Mouse (Mus musculus): ENCODE measurements around the gene Dgkb. TPM values are rescaled to one million over a fixed set of nuclear protein-coding genes. Genes with fewer than 3 reads are reported as not detected.

Gene Dgkb
- polyA plus RNA-seq, 1 experiment: not detected

- TF ChIP-seq GATA1 (IDR thresholded peaks at IDR 0.05; ENCODE audit: borderline replicate concordance, low read length): no peak
- TF ChIP-seq FLI1 (IDR thresholded peaks at IDR 0.05; ENCODE audit: low read length): no peak
- H3K4me1 ChIP-seq: peaks cover 9% of the 10 kb centered on the region
- H3K27me3 ChIP-seq (replicated peaks): peaks cover 12% of the 10 kb centered on the region
- no peak overlapping the region for H3K4me3 ChIP-seq (replicated peaks)
- H3K9me3 ChIP-seq: 0 out of 2 replicates have a peak, but pooled peaks cover 4% of the 10 kb centered on the region
- no peaks in the 10 kb centered on the region for H3K36me3 ChIP-seq (replicated peaks; ENCODE audit: low read length)
Observed at GRCm38 (mm10) chr12:37882796-37883195, 65.3 kb downstream of the Dgkb start.

GRCm38 (mm10) chr12:37883781-37884180 lies 66.3 kb downstream of the Dgkb start:
- Histone ChIP-seq H3K4me1 (peaks cover 9% of the 10 kb centered on the region), H3K9me3 (0 out of 2 replicates have a peak, but pooled peaks cover 4% of the 10 kb centered on the region), H3K36me3 (replicated peaks; ENCODE audit: low read length) (no peaks in the 10 kb centered on the region), H3K4me3 (replicated peaks) (no peak overlapping the region), H3K27me3 (replicated peaks) (peaks cover 12% of the 10 kb centered on the region)
- TF ChIP-seq GATA1 (IDR thresholded peaks at IDR 0.05; ENCODE audit: borderline replicate concordance, low read length) (no peak), FLI1 (IDR thresholded peaks at IDR 0.05; ENCODE audit: low read length) (no peak)

GRCm38 (mm10) chr12:37888591-37888990 lies 71.1 kb downstream of the Dgkb start:
- Histone ChIP-seq H3K4me3 (replicated peaks) (no peak overlapping the region), H3K36me3 (replicated peaks; ENCODE audit: low read length) (no peaks in the 10 kb centered on the region), H3K4me1 (no peaks in the 10 kb centered on the region), H3K9me3 (no peaks in the 10 kb centered on the region), H3K27me3 (replicated peaks) (no peaks in the 10 kb centered on the region)
- no peak for TF ChIP-seq GATA1 (IDR thresholded peaks at IDR 0.05; ENCODE audit: borderline replicate concordance, low read length)

GRCm38 (mm10) chr12:37889431-37889830 lies 71.9 kb downstream of the Dgkb start:
- no peak for TF ChIP-seq FLI1 (IDR thresholded peaks at IDR 0.05; ENCODE audit: low read length)
- no peak for TF ChIP-seq GATA1 (IDR thresholded peaks at IDR 0.05; ENCODE audit: borderline replicate concordance, low read length)
- no peaks in the 10 kb centered on the region for H3K27me3 ChIP-seq (replicated peaks)
- no peaks in the 10 kb centered on the region for H3K9me3 ChIP-seq

GRCm38 (mm10) chr12:37891336-37891735 lies 73.8 kb downstream of the Dgkb start:
- TF ChIP-seq FLI1 (IDR thresholded peaks at IDR 0.05; ENCODE audit: low read length) (no peak), GATA1 (IDR thresholded peaks at IDR 0.05; ENCODE audit: borderline replicate concordance, low read length) (no peak)
- H3K27me3 ChIP-seq (replicated peaks): no peaks in the 10 kb centered on the region

More at GRCm38 (mm10) chr12:37889431-37889830, 71.9 kb downstream of the Dgkb start:
- Histone ChIP-seq H3K4me3 (replicated peaks) (no peak overlapping the region), H3K4me1 (no peaks in the 10 kb centered on the region), H3K36me3 (replicated peaks; ENCODE audit: low read length) (no peaks in the 10 kb centered on the region)

GRCm38 (mm10) chr12:37942163-37942562 lies 124.6 kb downstream of the Dgkb start:
- no peak overlapping the region for H3K4me3 ChIP-seq (replicated peaks)
- TF ChIP-seq FLI1 (IDR thresholded peaks at IDR 0.05; ENCODE audit: low read length) (no peak), GATA1 (IDR thresholded peaks at IDR 0.05; ENCODE audit: borderline replicate concordance, low read length) (no peak)
- H3K27me3 ChIP-seq (replicated peaks): no peaks in the 10 kb centered on the region
- no peaks in the 10 kb centered on the region for H3K9me3 ChIP-seq
- H3K4me1 ChIP-seq: no peaks in the 10 kb centered on the region
- H3K36me3 ChIP-seq (replicated peaks; ENCODE audit: low read length): no peaks in the 10 kb centered on the region

More at GRCm38 (mm10) chr12:37891336-37891735, 73.8 kb downstream of the Dgkb start:
- H3K36me3 ChIP-seq (replicated peaks; ENCODE audit: low read length): no peaks in the 10 kb centered on the region
- H3K4me1 ChIP-seq: no peaks in the 10 kb centered on the region
- H3K4me3 ChIP-seq (replicated peaks): no peak overlapping the region
- no peaks in the 10 kb centered on the region for H3K9me3 ChIP-seq

- Histone ChIP-seq H3K27me3 (replicated peaks) (no peaks in the 10 kb centered on the region), H3K4me3 (replicated peaks) (no peak overlapping the region), H3K9me3 (peaks cover 5% of the 10 kb centered on the region; the same call in 1 of the 2 replicates), H3K36me3 (replicated peaks; ENCODE audit: low read length) (no peaks in the 10 kb centered on the region), H3K4me1 (no peaks in the 10 kb centered on the region)
- TF ChIP-seq FLI1 (IDR thresholded peaks at IDR 0.05; ENCODE audit: low read length) (no peak), GATA1 (IDR thresholded peaks at IDR 0.05; ENCODE audit: borderline replicate concordance, low read length) (no peak)
Observed at GRCm38 (mm10) chr12:37956193-37956592, 138.7 kb downstream of the Dgkb start.

GRCm38 (mm10) chr12:37971482-37971881 lies 154.0 kb downstream of the Dgkb start:
- Histone ChIP-seq H3K9me3 (peaks cover 4% of the 10 kb centered on the region; the same call in 1 of the 2 replicates), H3K4me1 (no peaks in the 10 kb centered on the region), H3K4me3 (replicated peaks) (no peak overlapping the region), H3K36me3 (replicated peaks; ENCODE audit: low read length) (no peaks in the 10 kb centered on the region), H3K27me3 (replicated peaks) (no peaks in the 10 kb centered on the region)
- TF ChIP-seq GATA1 (IDR thresholded peaks at IDR 0.05; ENCODE audit: borderline replicate concordance, low read length) (no peak), FLI1 (IDR thresholded peaks at IDR 0.05; ENCODE audit: low read length) (no peak)

- H3K36me3 ChIP-seq (replicated peaks; ENCODE audit: low read length): no peaks in the 10 kb centered on the region
- no peak overlapping the region for H3K4me3 ChIP-seq (replicated peaks)
- H3K27me3 ChIP-seq (replicated peaks): no peaks in the 10 kb centered on the region
- no peak for TF ChIP-seq FLI1 (IDR thresholded peaks at IDR 0.05; ENCODE audit: low read length)
- TF ChIP-seq GATA1 (IDR thresholded peaks at IDR 0.05; ENCODE audit: borderline replicate concordance, low read length): no peak
- H3K4me1 ChIP-seq: no peaks in the 10 kb centered on the region
- H3K9me3 ChIP-seq: no peaks in the 10 kb centered on the region
Observed at GRCm38 (mm10) chr12:37978498-37979187, 161.1 kb downstream of the Dgkb start.

- no peaks in the 10 kb centered on the region for H3K4me1 ChIP-seq
- H3K4me3 ChIP-seq (replicated peaks): no peak overlapping the region
- H3K27me3 ChIP-seq (replicated peaks): no peaks in the 10 kb centered on the region
- TF ChIP-seq GATA1 (IDR thresholded peaks at IDR 0.05; ENCODE audit: borderline replicate concordance, low read length): no peak
- no peak for TF ChIP-seq FLI1 (IDR thresholded peaks at IDR 0.05; ENCODE audit: low read length)
- no peaks in the 10 kb centered on the region for H3K36me3 ChIP-seq (replicated peaks; ENCODE audit: low read length)
- H3K9me3 ChIP-seq: no peaks in the 10 kb centered on the region
Observed at GRCm38 (mm10) chr12:37985352-37985751, 167.8 kb downstream of the Dgkb start.

Data from megakaryocyte, embryonic 14.5 days (primary cell).